Mouse (Mus musculus) cortical plate, adult 2 months (tissue): Measurements from ENCODE around the gene Dnajc6.

Experiments
- CTCF ChIP-seq: fragments of 200-500 bp; IDR thresholded peaks from 2 replicates; pipeline ENCODE4 v1.5.1; 2011; ENCODE audit warnings: mild to moderate bottlenecking, control low read depth, low read length; ENCODE audit not compliant: insufficient read depth; ENCODE audit errors: extremely low read depth
- POLR2A ChIP-seq: fragments of 200-500 bp; IDR thresholded peaks from 2 replicates; pipeline ENCODE4 v1.6.1; 2011; ENCODE audit warnings: mild to moderate bottlenecking, low read length, control low read depth; ENCODE audit not compliant: insufficient read depth; ENCODE audit errors: extremely low read depth

GRCm38 (mm10) chr4:101589771-101590170, 93.3 kb downstream of the Dnajc6 start:
- TF ChIP-seq CTCF (no peak), POLR2A (no peak)
